ENCODE assay signal across 9 mouse cellular contexts in genomic region chr3:135516891-135517290, GRCm38 (mm10). TPM values are rescaled to one million over a fixed set of nuclear protein-coding genes. Genes with fewer than 3 reads are reported as not detected.
DNase-seq lines count a peak whose midpoint lies in the region; ATAC-seq and TF ChIP-seq lines count a peak whose summit lies in the region.
"Had no signal": no experiment of that assay in that cellular context is flagged by ENCODE, and none has a peak within 500 bp of the region (broad histone marks: within the 10 kb centered on the region; RNA-seq: fewer than 3 reads in every experiment).

No protein-coding gene starts in this region.

- H3K4me1 ChIP-seq in heart, embryonic 16.5 days (ENCODE audit: control insufficient read depth, insufficient read depth, low read length) = peaks cover 40% of the 10 kb centered on the region
- H3K4me1 ChIP-seq in lung, postnatal 0 days (ENCODE audit: insufficient read depth, low read depth, low read length) = no peaks in the 10 kb centered on the region

- H3K4me2 ChIP-seq in heart, embryonic 16.5 days (ENCODE audit: low read depth, low read length) = peak overlapping the region; percentile 43
- H3K4me2 ChIP-seq in lung, postnatal 0 days (replicated peaks; ENCODE audit: low read depth, low read length) = no peak overlapping the region

- WGBS in heart, embryonic 16.5 days = 12% methylated on average over 6 of the region's 6 CpGs
- WGBS in lung, postnatal 0 days = 22% methylated on average over 6 of the region's 6 CpGs

- peak; percentile 91 for ATAC-seq in heart, embryonic 16.5 days (replicated peaks; ENCODE audit: extremely low read depth, insufficient read depth, low FRiP score)
- ATAC-seq in lung, postnatal 0 days = peak; percentile 93
- no peak for ATAC-seq in erythroblast, adult 5-6 weeks (replicated peaks; ENCODE audit: low FRiP score, poor library complexity, severe bottlenecking)
- ATAC-seq: Patski had no signal

- peak overlapping the region; percentile 50 for H3K9ac ChIP-seq in heart, embryonic 16.5 days (ENCODE audit: low read length)
- no peak overlapping the region for H3K9ac ChIP-seq in lung, postnatal 0 days (replicated peaks; ENCODE audit: low read depth)

- H3K9me3 ChIP-seq in heart, embryonic 16.5 days (replicated peaks; ENCODE audit: control insufficient read depth, low read length) = no peaks in the 10 kb centered on the region
- H3K9me3 ChIP-seq in lung, postnatal 0 days (ENCODE audit: low read length) = no peaks in the 10 kb centered on the region

- no peaks in the 10 kb centered on the region for H3K27me3 ChIP-seq in heart, embryonic 16.5 days (ENCODE audit: control insufficient read depth, insufficient read depth, low read length)
- H3K27me3 ChIP-seq in lung, postnatal 0 days (replicated peaks; ENCODE audit: insufficient read depth, low read length) = no peaks in the 10 kb centered on the region
- H3K27me3 ChIP-seq: Patski had no signal

- H3K27ac ChIP-seq in heart, embryonic 16.5 days (ENCODE audit: low read length) = peak overlapping the region; percentile 96
- H3K27ac ChIP-seq in lung, postnatal 0 days (ENCODE audit: low read length) = no peak overlapping the region

- 0 out of 2 replicates have a peak, but pooled peaks cover 3% of the 10 kb centered on the region for H3K36me3 ChIP-seq in heart, embryonic 16.5 days (ENCODE audit: control insufficient read depth, insufficient read depth)
- no peaks in the 10 kb centered on the region for H3K36me3 ChIP-seq in lung, postnatal 0 days (ENCODE audit: insufficient read depth, low read length)

- peak; percentile 55 for DNase-seq in kidney, postnatal 10 days
- no peak for DNase-seq in kidney, postnatal 25 days
- peak; percentile 79 for DNase-seq in cerebellum, adult 11-12 months
- peak; percentile 95 for DNase-seq in lung, postnatal 0 days (ENCODE audit: low spot score)
- no peak for DNase-seq in adrenal gland, postnatal 25 days
- DNase-seq in natural killer cell, adult 2 months (ENCODE audit: low spot score in 2 of 2) = no peak

- peak; percentile 65 for TF ChIP-seq EP300 in lung, postnatal 0 days (IDR thresholded peaks at IDR 0.05)

- no peak for TF ChIP-seq CTCF in lung, postnatal 0 days (IDR thresholded peaks at IDR 0.05)

- no peak overlapping the region for H3K4me3 ChIP-seq in heart, embryonic 16.5 days (ENCODE audit: low read length)
- no peak overlapping the region for H3K4me3 ChIP-seq in lung, postnatal 0 days (ENCODE audit: low read depth, low read length)

RNA-seq across cellular contexts. Expression of gene Manba, which starts 31.5 kb away (rescaled TPM):
- 37.0 and 38.3 TPM in 2 replicates for polyA plus RNA-seq in heart, embryonic 16.5 days (2015; fragmentation: Nextera tagmentation; extraction: Ambion mirVana)
- polyA plus RNA-seq in lung, postnatal 0 days (2015; fragmentation: Nextera tagmentation; extraction: Ambion mirVana) = 9.2 and 9.9 TPM in 2 replicates
- 3.1 and 4.6 TPM in 2 replicates for total RNA-seq in erythroblast, adult 5-6 weeks (2015; ENCODE audit: low replicate concordance)
- total RNA-seq in erythroblast, adult 5-6 weeks (2017; ENCODE audit: low replicate concordance) = 7.2 and 8.9 TPM in 2 replicates
- total RNA-seq in adrenal gland, postnatal 25 days (2021) = 8.8 and 16.0 TPM in 2 replicates

Comparison
In these comparisons a context has a peak if more than half of its experiments do, and no peak if none do; other contexts are left out.
1. DNase-seq: peak in kidney, postnatal 10 days (single experiment), cerebellum, adult 11-12 months (single experiment) and lung, postnatal 0 days (single experiment); none in kidney, postnatal 25 days (0 of 2), adrenal gland, postnatal 25 days (single experiment) and natural killer cell, adult 2 months (0 of 2).